Mouse (Mus musculus) G1E-ER4 (cell line): ENCODE measurements around the gene Lime1. TPM values are rescaled to one million over a fixed set of nuclear protein-coding genes. Genes with fewer than 3 reads are reported as not detected.

Experiments
- GATA1 ChIP-seq: IDR thresholded peaks from one replicate; pipeline ENCODE4 v1.8.0; 2012; ENCODE audit warnings: low read length, inconsistent platforms
- polyA plus RNA-seq: library from polyadenylated mRNA; stranded (reverse); fragments of >175 nt; gene quantifications from 2 replicates; pipeline ENCODE4 v1.2.3, GENCODE M21; 2012

Gene Lime1
- polyA plus RNA-seq, 1 experiment, result 17.7 TPM

- no peak for TF ChIP-seq GATA1
Measured at GRCm38 (mm10) chr2:181420426-181420825, 40.5 kb downstream of the Lime1 start.

DNA sequence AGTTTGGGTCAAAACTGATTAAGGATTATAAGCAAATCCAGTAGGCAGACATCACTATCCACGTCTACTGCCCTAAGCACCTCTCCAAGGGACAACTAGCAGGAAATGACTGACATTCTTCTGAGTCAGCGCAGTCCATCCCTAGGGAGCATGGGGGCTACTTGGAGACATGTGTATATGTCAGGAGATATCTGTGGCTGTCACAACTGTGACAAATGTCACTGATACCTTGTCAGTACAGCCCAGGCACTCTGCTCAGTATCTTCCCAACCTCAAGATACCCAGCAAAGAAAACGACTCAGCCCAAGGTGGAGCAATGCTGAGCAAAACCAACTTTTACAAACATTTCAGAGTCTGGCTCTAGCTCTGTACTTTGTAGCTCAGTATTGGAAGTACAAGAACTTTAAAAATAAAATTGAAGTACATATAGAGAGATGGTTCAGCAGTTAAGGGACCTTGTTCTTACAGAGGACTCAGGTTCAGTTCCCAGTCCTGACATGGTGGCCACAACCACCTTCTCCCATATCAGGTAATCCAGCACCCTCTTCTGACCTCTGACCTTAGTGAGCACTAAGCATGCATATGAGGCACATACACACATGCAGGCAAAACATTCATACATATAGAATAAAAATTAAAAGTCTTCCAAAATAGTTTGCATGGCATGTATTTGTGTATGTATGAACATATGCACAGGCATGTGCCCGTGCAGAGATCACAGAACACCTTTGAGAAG, 41.2 kb downstream of the Lime1 start:
- TF ChIP-seq GATA1, result no peak

- TF ChIP-seq GATA1, result no peak
Measured at GRCm38 (mm10) chr2:181423834-181424233, 44.0 kb downstream of the Lime1 start.

Other genes with a start within 250 kb of the Lime1 start
- gene Kcnq2, start 244.8 kb upstream of the Lime1 start, polyA plus RNA-seq, result not detected in 2 replicates
- gene Eef1a2, start 223.1 kb upstream of the Lime1 start, polyA plus RNA-seq, result not detected in 2 replicates
- gene Ppdpf, start 192.8 kb upstream of the Lime1 start, polyA plus RNA-seq, result 208 and 260 TPM in 2 replicates
- not detected in 2 replicates for gene Ptk6, start 177.3 kb upstream of the Lime1 start, polyA plus RNA-seq
- not detected in 2 replicates for gene Srms, start 166.9 kb upstream of the Lime1 start, polyA plus RNA-seq
- gene Fndc11, start 160.1 kb upstream of the Lime1 start, polyA plus RNA-seq, result not detected in 2 replicates
- 12.4 and 14.2 TPM in 2 replicates for gene Helz2, start 138.1 kb upstream of the Lime1 start, polyA plus RNA-seq
- gene Gmeb2, start 92.0 kb upstream of the Lime1 start, polyA plus RNA-seq, result 10.8 and 19.1 TPM in 2 replicates
- gene Stmn3, start 65.6 kb upstream of the Lime1 start, polyA plus RNA-seq, result not detected in 2 replicates
- 25.1 and 35.5 TPM in 2 replicates for gene Rtel1, start 60.3 kb upstream of the Lime1 start, polyA plus RNA-seq
- 36.5 and 42.9 TPM in 2 replicates for gene Zgpat, start 15.2 kb upstream of the Lime1 start, polyA plus RNA-seq
- 21.7 and 25.2 TPM in 2 replicates for gene Arfrp1, start 14.7 kb upstream of the Lime1 start, polyA plus RNA-seq
- 0.11 and 0.22 TPM in 2 replicates for gene Zbtb46, start 79.3 kb downstream of the Lime1 start, polyA plus RNA-seq
- not detected in 2 replicates for gene Abhd16b, start 113.1 kb downstream of the Lime1 start, polyA plus RNA-seq
- 31.1 and 70.5 TPM in 2 replicates for gene Tpd52l2, start 117.1 kb downstream of the Lime1 start, polyA plus RNA-seq
- 27.9 and 31.8 TPM in 2 replicates for gene Dnajc5, start 140.4 kb downstream of the Lime1 start, polyA plus RNA-seq
- 71.6 and 72.0 TPM in 2 replicates for gene Uckl1, start 204.8 kb downstream of the Lime1 start, polyA plus RNA-seq
- 25.6 and 26.6 TPM in 2 replicates for gene Prpf6, start 211.8 kb downstream of the Lime1 start, polyA plus RNA-seq
- 82.6 and 93.4 TPM in 2 replicates for gene Zfp512b, start 212.7 kb downstream of the Lime1 start, polyA plus RNA-seq
- gene Samd10, start 219.1 kb downstream of the Lime1 start, polyA plus RNA-seq, result 2.2 and 2.4 TPM in 2 replicates